Mouse (Mus musculus) gastrocnemius, postnatal 10 days (tissue): ENCODE measurements at regions not wholly inside any gene's neighbourhood (a gene's known extent, or its start where the extent isn't known, plus 50 kb on each side); places are given as distances from the start of the nearest gene placed in this dataset.

Experiments used
- DNase-seq: peaks from one replicate; pipeline ENCODE4 v3.0.0; 2021; ENCODE audit warnings: mixed read lengths

DNA sequence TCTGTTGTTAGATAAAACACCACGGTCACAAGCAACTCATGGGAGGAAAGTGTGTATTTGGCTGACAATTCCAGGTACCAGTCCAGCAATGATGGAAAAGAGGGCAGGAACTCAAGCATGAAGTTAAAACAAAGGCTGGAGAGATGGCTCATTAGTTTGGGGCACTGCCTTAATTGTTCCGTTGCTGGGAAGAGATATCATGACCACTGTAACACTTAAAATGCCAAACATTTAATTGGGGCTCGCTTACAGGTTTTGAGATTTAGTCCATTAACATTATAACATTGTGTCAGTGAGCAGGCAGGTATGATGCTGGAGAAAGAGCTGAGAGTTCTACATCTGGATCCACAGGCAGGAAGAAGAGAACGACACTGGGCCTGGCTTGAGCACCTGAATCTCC lies 782.0 kb upstream of the Celf2 start:
- DNase-seq = no peak

DNA sequence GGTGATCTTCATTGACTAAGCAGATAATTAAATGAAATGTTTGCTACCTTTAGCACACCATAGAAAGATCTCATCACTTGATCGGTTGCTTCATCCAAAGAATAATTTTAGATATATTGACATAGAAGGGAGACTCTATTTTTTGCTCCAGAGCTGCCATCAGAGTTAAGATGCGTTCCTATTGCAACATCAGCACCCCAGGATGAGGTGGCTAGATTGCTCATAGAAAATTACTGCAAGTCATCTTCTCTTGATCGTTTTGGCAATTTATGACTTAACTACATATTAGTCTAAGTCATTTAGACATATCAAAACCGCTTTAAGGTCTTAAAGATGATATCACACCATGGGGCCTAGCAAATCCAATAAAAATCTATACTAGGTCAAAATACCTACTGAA lies 778.0 kb upstream of the Celf2 start:
- DNase-seq = no peak

DNA sequence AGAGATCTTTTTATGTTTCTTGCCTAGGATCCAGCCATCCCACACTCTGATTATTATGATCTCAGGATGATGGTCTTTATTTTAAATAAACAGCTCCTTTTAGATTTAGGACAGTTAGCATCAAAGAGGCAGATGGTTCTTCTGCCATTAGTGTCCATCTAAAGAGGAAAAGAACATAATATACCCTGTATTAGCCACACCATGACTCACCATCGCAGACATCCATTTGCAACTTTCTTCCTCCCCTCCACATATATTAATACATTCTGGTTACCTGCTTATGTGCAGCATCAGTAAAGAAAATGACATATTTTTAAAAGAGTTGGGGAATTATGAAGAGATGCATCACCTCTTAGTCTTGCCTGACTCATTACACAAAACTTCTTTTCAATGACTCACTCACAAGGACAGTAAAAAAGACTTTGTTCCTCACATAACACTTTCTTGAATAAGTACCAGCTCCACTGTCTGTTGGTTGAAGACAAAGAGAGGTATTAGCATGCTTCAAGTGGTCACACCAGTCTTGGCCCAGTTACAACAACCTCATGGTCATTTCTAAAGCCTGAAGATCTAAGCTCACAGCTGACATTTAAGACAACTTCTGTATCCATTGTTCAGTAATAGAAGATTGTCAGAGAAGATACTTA lies 766.9 kb upstream of the Celf2 start:
- DNase-seq = no peak
